Mouse (Mus musculus) lung, postnatal 0 days (tissue): ENCODE data around the gene Kcnd3. TPM values are rescaled to one million over a fixed set of nuclear protein-coding genes. Genes with fewer than 3 reads are reported as not detected.

Experiments
- ATAC-seq: fragments of 200-750 bp; cut with Nextera tagmentation; 2 replicates; pipeline ENCODE4 v1.8.0; 2017; ENCODE audit warnings: moderate library complexity
- DNase-seq: peaks from one replicate; pipeline ENCODE4 v3.0.0-alpha.2; 2016; ENCODE audit warnings: low spot score
- H3K27ac ChIP-seq: fragments of 300-500 bp; sonication (generic); 2 replicates; pipeline ENCODE4 v1.5.1; 2014; ENCODE audit warnings: antibody characterized with exemption, mild to moderate bottlenecking, low read length, mixed read lengths
- H3K27me3 ChIP-seq: fragments of 300-500 bp; sonication (generic); replicated peaks from 2 replicates; pipeline ENCODE4 v1.6.1; 2014; ENCODE audit warnings: low read length, mixed read lengths; ENCODE audit not compliant: insufficient read depth
- H3K36me3 ChIP-seq: fragments of 300-500 bp; sonication (generic); 2 replicates; pipeline ENCODE4 v1.6.1; 2014; ENCODE audit warnings: low read length, mixed read lengths; ENCODE audit not compliant: insufficient read depth
- H3K4me1 ChIP-seq: fragments of 300-500 bp; sonication (generic); 2 replicates; pipeline ENCODE4 v1.6.1; 2014; ENCODE audit warnings: antibody characterized with exemption, low read depth, low read length, mixed read lengths; ENCODE audit not compliant: insufficient read depth
- H3K4me2 ChIP-seq: fragments of 300-500 bp; sonication (generic); replicated peaks from 2 replicates; pipeline ENCODE4 v1.6.1; 2014; ENCODE audit warnings: low read depth, mild to moderate bottlenecking, low read length, moderate library complexity, mixed read lengths
- H3K4me3 ChIP-seq: fragments of 300-500 bp; sonication (generic); 2 replicates; pipeline ENCODE4 v1.5.1; 2014; ENCODE audit warnings: low read depth, low read length
- H3K9ac ChIP-seq: fragments of 300-500 bp; sonication (generic); replicated peaks from 2 replicates; pipeline ENCODE4 v1.6.1; 2014; ENCODE audit warnings: low read depth, mild to moderate bottlenecking
- H3K9me3 ChIP-seq: fragments of 300-500 bp; sonication (generic); 2 replicates; pipeline ENCODE4 v1.6.1; 2016; ENCODE audit warnings: low read length, mixed read lengths
- CTCF ChIP-seq: IDR thresholded peaks from 2 replicates; pipeline ENCODE4 v1.5.1; 2016; ENCODE audit warnings: antibody characterized with exemption, mild to moderate bottlenecking
- EP300 ChIP-seq: IDR thresholded peaks from 2 replicates; pipeline ENCODE4 v1.6.1; 2016; ENCODE audit warnings: antibody characterized with exemption, mild to moderate bottlenecking, control low read depth
- WGBS: fragments of 180-500 bp; shearing (Covaris S2); extraction: QIAGEN DNeasy Blood & Tissue Kit; methylation state at CpG from one replicate; pipeline ENCODE4 v1.1.7; 2014; 5-methylcytosine and 5-hydroxymethylcytosine counted together
- polyA plus RNA-seq: library from polyadenylated mRNA; unstranded; fragments of >200 nt; fragmentation: Nextera tagmentation; extraction: Ambion mirVana; gene quantifications from 2 replicates; pipeline ENCODE4 v1.2.1, GENCODE M21; 2015

Kcnd3 gene
- polyA plus RNA-seq, 1 experiment from 2014 or later: 0.13 TPM

DNA sequence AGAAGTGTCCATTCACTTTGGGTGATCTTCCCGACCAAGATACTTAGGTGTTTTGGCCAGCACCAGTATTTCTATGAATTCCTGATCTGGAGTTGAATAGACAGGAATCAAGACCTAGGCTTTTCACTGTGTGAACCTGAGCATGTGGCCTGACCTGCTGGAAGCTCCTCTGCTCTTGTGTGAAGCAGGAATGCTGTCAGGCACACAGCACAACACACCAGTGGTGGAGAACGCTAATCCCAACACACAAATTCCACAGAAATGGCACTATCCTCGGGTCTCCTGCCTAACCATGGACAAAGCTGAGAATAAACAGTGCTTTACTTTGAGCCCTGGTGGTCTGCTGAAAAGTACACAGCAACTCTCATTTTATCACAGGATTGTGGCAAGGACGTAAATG, 268.4 kb downstream of the Kcnd3 start:
- no peaks in the 10 kb centered on the region for H3K27me3 ChIP-seq
- no peak overlapping the region for H3K27ac ChIP-seq
- no peak overlapping the region for H3K4me2 ChIP-seq
- H3K4me1 ChIP-seq: no peaks in the 10 kb centered on the region
- no peaks in the 10 kb centered on the region for H3K36me3 ChIP-seq
- TF ChIP-seq EP300 (no peak), CTCF (no peak)
- no peak overlapping the region for H3K4me3 ChIP-seq
- no peak for ATAC-seq
- DNase-seq: no peak
- WGBS: 66% methylated on average over 4 of the region's 4 CpGs
- no peaks in the 10 kb centered on the region for H3K9me3 ChIP-seq
- H3K9ac ChIP-seq: no peak overlapping the region

- 0 out of 2 replicates have a peak, but pooled peaks have one; percentile 15 for ATAC-seq
- H3K4me3 ChIP-seq: no peak overlapping the region
- H3K27ac ChIP-seq: no peak overlapping the region
- H3K9me3 ChIP-seq: no peaks in the 10 kb centered on the region
- H3K27me3 ChIP-seq: no peaks in the 10 kb centered on the region
- no peak overlapping the region for H3K9ac ChIP-seq
- no peaks in the 10 kb centered on the region for H3K4me1 ChIP-seq
- no peak for DNase-seq
- no peaks in the 10 kb centered on the region for H3K36me3 ChIP-seq
- WGBS: 66% methylated on average over 2 of the region's 2 CpGs
- TF ChIP-seq CTCF: no peak
- TF ChIP-seq EP300: no peak
- no peak overlapping the region for H3K4me2 ChIP-seq
Measured at GRCm38 (mm10) chr3:105721681-105722201, 269.6 kb downstream of the Kcnd3 start.

DNA sequence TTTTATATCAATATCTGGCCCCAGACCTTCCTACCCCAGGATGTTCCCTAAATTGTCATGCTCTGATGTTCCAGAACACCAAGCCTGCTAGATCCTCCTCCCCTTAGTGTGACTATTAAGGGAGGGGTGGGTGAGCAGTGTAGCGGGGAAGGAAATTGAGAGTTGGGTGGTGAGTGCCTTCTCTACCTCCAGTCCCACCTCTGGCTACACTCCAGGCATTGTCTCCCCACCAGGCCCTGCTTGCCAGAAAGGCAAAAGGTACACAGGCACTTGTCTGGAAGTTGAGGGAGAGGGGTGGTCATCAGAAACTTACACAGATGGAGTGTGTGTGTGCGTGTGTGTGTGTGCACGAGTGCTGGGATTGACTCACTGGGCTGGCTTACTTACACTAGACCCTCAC, 270.4 kb downstream of the Kcnd3 start:
- no peak for DNase-seq

More for the DNA sequence above, 270.4 kb downstream of the Kcnd3 start:
- Histone ChIP-seq H3K4me2 (no peak overlapping the region), H3K4me1 (no peaks in the 10 kb centered on the region), H3K9ac (no peak overlapping the region), H3K9me3 (no peaks in the 10 kb centered on the region), H3K36me3 (no peaks in the 10 kb centered on the region), H3K4me3 (no peak overlapping the region), H3K27ac (no peak overlapping the region), H3K27me3 (no peaks in the 10 kb centered on the region)
- 85% methylated on average over 3 of the region's 3 CpGs for WGBS
- TF ChIP-seq EP300: no peak
- TF ChIP-seq CTCF: no peak
- no peak for ATAC-seq

Other genes with a start within 250 kb of the Kcnd3 start
- 15.0 and 16.2 TPM in 2 replicates for gene Ddx20, start 235.2 kb downstream of the Kcnd3 start, polyA plus RNA-seq